Mouse (Mus musculus) right cerebral cortex, postnatal 25 days (tissue): Measurements from ENCODE around the gene Tcf15.

Experiments used
- DNase-seq: peaks from one replicate; pipeline ENCODE4 v3.0.0; 2022

Tcf15 gene

DNA sequence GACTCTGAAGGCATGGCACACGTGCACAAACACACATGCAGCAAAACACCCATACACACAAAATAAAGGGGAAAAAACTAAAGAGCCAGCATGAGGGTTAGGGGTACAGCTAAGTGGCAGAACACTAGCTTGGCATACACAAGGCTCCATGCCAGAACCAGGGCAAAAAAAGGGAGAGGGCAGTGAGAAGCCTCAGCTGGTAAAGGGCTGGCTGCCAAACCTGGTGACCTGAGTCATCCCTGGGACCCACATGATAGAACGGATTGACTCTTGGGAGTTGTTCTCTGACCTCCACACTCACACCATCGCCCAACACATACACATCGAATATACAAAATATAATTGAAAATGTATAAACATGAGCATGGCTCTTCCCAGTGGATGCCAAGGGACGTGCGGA is 33.3 kb downstream of the Tcf15 start:
- no peak for DNase-seq

DNA sequence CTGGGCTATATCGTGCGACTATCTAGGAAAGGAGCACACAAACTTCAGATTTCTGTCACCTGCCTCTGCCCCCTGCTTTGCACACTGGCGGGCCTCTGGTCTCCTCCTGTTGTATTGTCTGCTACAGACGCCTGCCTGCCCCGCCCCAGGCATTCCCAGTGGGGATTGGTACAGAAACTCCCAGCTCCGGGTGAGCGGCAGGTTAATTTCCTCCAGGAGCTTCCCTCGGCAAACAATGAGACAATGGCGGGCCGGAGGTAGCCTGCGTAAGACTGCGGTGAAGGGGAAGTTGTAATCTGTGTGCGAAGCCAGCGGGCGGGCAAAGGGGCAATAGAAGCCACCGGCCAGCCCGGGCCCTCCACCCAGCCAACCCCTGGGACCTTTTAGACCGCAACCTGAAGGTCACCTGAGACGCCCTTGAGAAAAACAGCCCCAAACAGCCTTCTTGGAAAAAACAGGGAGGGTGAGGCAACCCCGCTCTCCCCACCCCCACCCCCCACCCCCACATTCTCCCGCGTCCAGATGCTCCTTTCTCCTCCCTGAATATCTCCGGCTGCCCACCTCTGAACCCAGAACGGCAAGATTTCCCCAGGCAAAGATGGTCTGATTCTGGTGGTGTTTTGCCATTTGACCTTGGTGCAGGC is 33.9 kb downstream of the Tcf15 start:
- DNase-seq = no peak

DNA sequence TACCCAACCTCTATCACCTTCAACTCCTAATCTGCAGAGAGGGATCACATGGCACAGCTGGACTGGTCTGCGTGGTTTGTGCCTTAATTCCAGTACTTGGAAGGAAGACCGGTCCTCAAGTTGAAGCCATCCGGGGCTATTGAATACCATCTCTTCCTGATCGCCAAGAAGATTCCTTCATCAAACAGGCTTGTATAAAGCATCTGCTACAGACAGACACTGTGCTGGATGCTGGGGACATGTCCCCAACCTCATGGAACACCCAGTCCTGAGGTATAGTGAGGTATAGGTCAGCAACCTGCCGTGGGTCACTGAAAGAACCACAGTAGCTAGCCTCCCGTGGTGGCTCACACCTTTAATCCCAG is 34.4 kb downstream of the Tcf15 start:
- DNase-seq = no peak

DNA sequence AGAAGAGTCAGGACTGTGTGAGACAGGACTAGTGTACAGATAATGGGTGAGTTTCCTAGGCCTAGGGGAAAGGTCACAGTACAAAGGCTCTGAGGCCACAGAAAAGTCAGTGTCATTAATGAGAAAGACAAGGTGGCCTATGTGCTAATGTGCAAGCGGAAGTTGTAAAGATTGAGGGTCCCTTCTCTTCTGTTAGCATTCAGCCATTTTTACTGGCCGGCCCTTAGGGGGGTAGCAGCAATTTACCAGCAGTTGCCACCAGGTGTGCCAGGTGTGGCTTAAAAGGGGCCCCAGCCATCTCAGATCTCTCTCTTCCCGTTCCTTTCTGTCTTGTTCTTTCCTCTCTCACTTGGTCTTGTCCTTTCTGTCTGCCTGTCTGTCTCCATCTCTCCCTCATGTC is 35.0 kb downstream of the Tcf15 start:
- DNase-seq = no peak

DNA sequence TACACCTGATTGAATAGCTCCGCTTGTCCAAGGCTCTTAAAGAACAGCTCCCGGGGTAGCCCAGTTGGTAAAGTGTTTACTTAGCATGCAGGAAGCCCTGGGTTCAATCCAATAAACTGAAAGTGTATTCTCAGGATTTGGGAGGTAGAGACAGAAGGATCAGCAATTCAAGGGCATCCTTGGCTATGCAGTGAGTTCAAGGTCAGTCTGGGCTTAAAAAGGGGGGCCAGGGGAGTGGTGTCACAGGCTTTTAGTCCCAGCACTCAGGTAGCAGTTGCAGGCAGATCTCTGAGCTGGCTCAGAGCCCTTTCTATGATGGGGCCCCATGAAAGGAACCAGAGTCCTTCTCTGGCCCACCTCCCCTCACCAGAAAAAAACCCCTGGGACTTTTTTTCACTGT is 35.9 kb downstream of the Tcf15 start:
- DNase-seq = no peak

DNA sequence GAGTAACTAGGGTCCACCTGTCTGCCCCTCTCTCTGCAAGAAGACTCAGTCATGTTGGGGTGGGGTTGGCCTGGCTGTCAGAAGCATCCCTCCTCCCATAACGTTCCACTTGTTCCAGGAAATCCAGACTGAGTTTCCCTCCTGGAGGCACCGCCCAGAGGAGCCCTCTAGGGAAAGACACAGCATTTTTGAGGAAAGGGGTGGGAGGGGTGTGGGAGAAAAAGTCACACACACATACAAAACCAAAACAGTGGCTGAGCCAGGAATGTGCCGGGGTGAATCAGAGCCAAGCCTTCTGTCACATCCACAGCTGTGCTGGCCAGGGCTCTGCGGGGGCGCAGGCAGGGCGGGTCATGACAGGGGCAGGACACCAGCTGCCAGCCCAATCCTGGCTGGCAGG is 37.0 kb downstream of the Tcf15 start:
- no peak for DNase-seq

DNA sequence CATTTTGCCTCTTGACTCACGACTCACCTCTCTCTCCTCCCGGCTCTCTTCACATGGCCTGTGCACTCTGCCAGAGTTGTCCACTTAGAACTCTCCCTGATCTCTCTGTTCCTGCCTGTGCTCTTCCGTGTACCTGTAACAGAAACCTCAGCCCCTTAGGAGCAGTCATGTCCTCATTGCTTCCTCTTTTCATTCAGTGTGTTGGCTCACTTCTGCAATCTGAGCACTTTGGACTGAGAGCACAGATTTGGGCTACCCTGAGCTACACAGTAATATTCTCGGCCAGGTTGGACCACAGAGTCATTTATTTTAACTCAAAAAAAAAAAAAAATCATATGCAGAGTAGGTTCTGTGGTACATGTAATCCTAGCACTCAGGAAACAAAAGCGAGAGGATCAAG is 43.8 kb downstream of the Tcf15 start:
- DNase-seq = no peak

DNA sequence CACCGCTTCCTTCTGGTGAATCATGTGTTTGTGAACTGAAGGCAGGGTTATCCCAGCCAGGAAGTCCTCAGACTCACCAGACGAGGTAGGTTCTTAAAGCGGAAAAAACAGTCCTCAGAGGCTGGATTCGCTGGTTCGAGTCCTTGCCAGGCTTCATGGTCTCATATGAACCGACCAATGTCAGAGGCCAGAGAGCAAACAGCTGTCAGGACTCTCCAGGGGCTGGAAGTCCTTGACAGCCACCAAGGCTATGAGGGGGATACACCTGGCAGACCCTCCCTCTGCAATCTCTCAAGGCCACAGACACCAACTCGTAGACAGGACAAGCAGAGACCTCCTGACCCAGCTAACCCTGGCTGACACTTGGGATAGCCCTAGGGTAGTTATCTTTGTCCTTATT is 45.9 kb downstream of the Tcf15 start:
- DNase-seq = no peak

DNA sequence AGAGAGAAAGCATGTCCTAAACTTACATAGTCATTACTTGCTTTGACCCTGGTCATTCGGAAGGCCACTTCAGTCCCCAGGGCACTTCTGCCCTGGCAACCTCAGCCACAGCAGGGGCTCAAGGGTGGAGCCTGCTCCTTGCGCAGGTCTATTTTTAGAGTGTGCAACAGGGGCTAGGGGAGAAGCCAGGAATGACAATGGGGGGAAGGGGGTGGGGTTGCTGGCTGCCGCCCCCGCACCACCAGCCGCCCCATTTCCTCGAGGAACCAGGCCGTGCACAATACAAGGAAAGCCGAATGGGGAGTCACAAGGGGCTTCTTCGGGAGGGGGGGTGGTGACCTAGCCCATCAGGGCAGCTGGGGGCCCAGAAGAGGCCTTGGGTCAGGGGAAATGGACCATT is 46.3 kb downstream of the Tcf15 start:
- no peak for DNase-seq

DNA sequence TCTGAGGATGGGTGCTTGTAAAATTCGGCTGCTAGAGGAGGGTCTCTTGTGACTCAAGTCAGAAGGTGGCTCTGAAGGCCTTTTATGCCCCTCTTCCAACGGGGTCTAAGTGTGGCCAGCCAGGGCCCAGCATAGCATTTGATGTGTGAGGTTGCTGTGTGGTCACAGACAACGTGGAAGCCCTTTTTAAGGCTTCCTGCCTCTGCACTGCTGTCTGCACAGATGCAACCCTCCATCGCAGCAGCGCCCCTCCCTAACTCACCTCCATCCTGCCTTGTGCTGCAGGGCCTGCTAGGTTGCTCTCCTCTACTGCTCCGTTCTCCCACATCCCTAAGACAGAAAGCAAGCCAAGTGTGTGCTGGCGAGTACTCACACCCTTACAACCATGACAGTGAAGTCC is 46.8 kb downstream of the Tcf15 start:
- no peak for DNase-seq

DNA sequence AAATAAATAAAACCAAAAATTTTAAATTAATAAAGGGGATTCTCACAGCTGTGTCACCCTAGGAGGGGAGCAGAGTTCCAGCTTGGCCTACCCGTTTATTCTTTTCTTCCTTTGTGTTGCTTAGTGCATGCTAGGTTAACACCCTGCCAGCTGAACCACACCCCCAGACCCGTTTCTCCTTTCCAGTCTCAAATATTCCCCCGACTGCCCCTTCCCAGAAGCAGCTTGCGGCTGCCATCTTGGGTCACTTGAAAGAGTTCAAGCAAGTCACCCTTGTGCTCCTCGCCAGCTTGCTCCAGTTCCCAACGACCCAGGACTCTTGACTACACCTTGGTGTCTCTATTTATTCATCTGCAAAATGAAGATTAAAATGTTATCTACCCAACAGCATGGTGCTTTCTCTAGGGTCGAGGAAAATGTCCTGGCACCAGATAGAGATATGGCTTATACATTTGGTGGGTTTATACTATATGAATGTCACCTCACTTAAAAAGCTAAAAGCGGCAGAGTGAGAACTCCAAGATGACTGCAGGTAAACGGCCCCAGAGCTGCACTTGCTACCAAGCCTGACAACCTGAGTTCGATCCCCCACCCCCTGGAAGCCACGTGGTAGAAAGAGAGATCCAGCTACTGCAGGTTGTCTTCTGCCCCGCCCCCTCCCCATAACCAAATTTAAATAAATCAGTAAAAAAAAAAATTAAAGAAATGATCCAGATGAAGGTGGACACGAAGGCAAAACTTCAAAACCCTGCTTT is 49.4 kb downstream of the Tcf15 start:
- DNase-seq = no peak

DNA sequence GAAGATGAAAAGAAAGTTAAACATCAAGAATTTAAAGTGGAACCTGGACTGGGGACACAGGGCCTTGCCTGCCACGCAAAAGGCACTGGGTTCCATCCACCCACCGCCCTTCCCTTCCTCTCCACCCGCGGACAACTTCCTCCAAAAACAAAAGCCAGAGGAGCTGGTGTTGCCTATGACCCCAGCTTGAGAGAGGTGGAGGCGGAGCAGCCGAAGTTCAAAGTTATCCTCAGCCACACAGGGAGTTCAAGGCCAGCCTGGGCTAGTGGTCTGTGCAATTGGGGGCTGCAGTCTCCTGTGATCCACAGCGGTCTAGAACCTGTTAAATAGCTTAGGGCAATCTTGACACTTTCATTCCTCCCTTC is 50.0 kb downstream of the Tcf15 start:
- DNase-seq = no peak

DNA sequence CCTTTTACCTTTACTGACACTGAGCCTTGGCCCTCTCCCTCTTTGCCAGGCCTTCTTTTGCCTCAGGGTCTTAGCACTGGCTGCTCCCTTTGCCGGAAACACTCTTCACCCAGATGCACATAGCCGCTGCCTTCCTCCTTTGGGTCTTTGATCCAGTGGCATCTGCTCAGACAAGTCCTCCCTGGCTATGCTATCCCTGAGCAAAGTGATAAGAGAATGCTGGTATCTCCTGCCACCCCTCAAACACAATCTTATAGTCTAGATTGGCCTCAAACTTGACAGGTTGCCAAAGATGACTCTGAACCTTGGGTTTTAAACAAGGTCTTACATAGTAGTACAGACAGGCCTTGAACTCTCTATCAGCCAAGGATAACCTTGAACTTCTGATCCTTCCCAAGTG is 51.2 kb downstream of the Tcf15 start:
- no peak for DNase-seq

DNA sequence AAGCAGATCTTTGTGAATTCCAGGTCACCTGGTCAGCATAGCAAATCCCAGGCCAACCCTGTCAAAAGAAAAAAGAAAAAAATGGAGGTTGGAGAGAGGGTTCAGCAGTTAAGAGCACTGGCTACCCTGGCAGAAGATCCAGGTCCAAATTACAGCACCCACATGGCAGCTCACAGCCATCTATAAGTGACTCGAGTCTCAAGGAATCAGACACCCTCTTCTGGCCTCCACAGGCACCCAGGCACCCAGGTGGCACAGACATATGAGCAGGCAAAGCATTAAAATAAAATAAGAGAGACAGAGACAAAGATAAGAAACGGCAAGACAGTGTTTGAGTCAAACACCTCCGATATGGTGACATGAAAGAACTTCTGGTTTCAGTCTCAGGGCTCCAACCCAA is 53.5 kb downstream of the Tcf15 start:
- DNase-seq = no peak

DNA sequence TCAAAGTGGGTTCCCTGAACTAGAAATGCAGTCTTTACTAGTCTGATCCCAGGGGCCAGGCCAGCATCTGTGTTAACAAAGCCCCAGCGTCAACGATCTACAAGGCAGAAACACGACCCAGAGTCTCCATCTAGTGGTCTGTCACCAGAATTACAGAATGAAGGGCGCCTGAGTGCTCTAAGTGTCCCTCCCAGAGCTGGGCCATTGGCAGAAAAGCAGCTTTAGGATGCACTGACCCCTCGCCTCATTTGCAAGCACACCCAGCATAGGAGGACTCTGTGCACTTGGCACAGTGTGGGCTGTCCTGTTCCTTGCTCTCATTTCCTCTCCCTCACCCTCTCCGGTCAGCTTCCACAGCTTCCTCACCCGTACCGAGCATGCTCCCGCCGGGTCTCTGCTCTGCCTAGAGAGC is 53.9 kb downstream of the Tcf15 start:
- peak; percentile 56 for DNase-seq
